Mouse (Mus musculus): ENCODE results near the gene 4930435E12Rik.

GRCm38 (mm10) chr16:38789016-38789415 lies 39.5 kb downstream of the 4930435E12Rik start:
- TF ChIP-seq CTCF (IDR thresholded peaks at IDR 0.05; ENCODE audit: extremely low read depth, insufficient read length, insufficient replicate concordance, low read depth, low read length): no peak
- TF ChIP-seq POLR2A (IDR thresholded peaks at IDR 0.05; ENCODE audit: low read depth, low read length): no peak
